Mouse (Mus musculus) limb, embryonic 14.5 days (tissue): ENCODE data around the gene Pgpep1. TPM values are rescaled to one million over a fixed set of nuclear protein-coding genes. Genes with fewer than 3 reads are reported as not detected.

ENCODE experiments used
- ATAC-seq: fragments of 200-750 bp; cut with Nextera tagmentation; 2 replicates; pipeline ENCODE4 v1.8.0; 2017; ENCODE audit warnings: low read depth, moderate number of reproducible peaks, moderate TSS enrichment; ENCODE audit not compliant: low FRiP score
- DNase-seq: peaks from one replicate; pipeline ENCODE4 v3.0.0-alpha.2; 2015; ENCODE audit warnings: low spot score
- H3K27ac ChIP-seq: fragments of 300-500 bp; sonication (generic); replicated peaks from 2 replicates; pipeline ENCODE4 v1.5.1; 2014; ENCODE audit warnings: low read depth, mild to moderate bottlenecking, low read length, moderate library complexity, mixed read lengths
- H3K27me3 ChIP-seq: fragments of 300-500 bp; sonication (generic); 2 replicates; pipeline ENCODE4 v1.6.1; 2014; ENCODE audit warnings: low read length, mixed read lengths; ENCODE audit not compliant: control insufficient read depth, insufficient read depth
- H3K36me3 ChIP-seq: fragments of 300-500 bp; sonication (generic); 2 replicates; pipeline ENCODE4 v1.6.1; 2014; ENCODE audit warnings: mild to moderate bottlenecking, low read length, moderate library complexity, mixed read lengths; ENCODE audit not compliant: control insufficient read depth, insufficient read depth
- H3K4me1 ChIP-seq: fragments of 300-500 bp; sonication (generic); 2 replicates; pipeline ENCODE4 v1.6.1; 2014; ENCODE audit warnings: antibody characterized with exemption, low read length, mixed read lengths; ENCODE audit not compliant: control insufficient read depth, insufficient read depth
- H3K4me2 ChIP-seq: fragments of 300-500 bp; sonication (generic); replicated peaks from 2 replicates; pipeline ENCODE4 v1.6.1; 2014; ENCODE audit warnings: low read depth, mild to moderate bottlenecking, low read length, moderate library complexity; ENCODE audit not compliant: severe bottlenecking
- H3K4me3 ChIP-seq: fragments of 300-500 bp; sonication (generic); replicated peaks from 2 replicates; pipeline ENCODE4 v1.5.1; 2014; ENCODE audit warnings: low read length
- H3K9ac ChIP-seq: fragments of 300-500 bp; sonication (generic); 2 replicates; pipeline ENCODE4 v1.6.1; 2014; ENCODE audit warnings: mild to moderate bottlenecking, low read depth, low read length, moderate library complexity; ENCODE audit not compliant: severe bottlenecking
- H3K9me3 ChIP-seq: fragments of 300-500 bp; sonication (generic); 2 replicates; pipeline ENCODE4 v1.6.1; 2016; ENCODE audit warnings: low read length; ENCODE audit not compliant: control insufficient read depth
- POLR2A ChIP-seq: fragments of 200-500 bp; IDR thresholded peaks from 2 replicates; pipeline ENCODE4 v1.8.0; 2012; ENCODE audit warnings: inconsistent platforms, mild to moderate bottlenecking, moderate library complexity, borderline replicate concordance; ENCODE audit not compliant: insufficient read depth, insufficient read length; ENCODE audit errors: extremely low read depth
- WGBS: fragments of 180-500 bp; shearing (Covaris S2); extraction: QIAGEN DNeasy Blood & Tissue Kit; methylation state at CpG from one replicate; pipeline ENCODE4 v1.1.7; 2014; 5-methylcytosine and 5-hydroxymethylcytosine counted together
- polyA plus RNA-seq, 2 experiments: library from polyadenylated mRNA; depleted of rRNA in 1 of 2; stranded (reverse) in 1 of 2; unstranded in 1 of 2; fragments of >200 nt; fragmentation: Nextera tagmentation in 1 of 2; extraction: Ambion mirVana in 1 of 2; gene quantifications; 2 replicates each; pipeline versions ENCODE4 v1.2.1 to v1.2.3; 2012 to 2014

Pgpep1 gene
- polyA plus RNA-seq, 2 experiments = 47.6 to 64.1 TPM

DNA sequence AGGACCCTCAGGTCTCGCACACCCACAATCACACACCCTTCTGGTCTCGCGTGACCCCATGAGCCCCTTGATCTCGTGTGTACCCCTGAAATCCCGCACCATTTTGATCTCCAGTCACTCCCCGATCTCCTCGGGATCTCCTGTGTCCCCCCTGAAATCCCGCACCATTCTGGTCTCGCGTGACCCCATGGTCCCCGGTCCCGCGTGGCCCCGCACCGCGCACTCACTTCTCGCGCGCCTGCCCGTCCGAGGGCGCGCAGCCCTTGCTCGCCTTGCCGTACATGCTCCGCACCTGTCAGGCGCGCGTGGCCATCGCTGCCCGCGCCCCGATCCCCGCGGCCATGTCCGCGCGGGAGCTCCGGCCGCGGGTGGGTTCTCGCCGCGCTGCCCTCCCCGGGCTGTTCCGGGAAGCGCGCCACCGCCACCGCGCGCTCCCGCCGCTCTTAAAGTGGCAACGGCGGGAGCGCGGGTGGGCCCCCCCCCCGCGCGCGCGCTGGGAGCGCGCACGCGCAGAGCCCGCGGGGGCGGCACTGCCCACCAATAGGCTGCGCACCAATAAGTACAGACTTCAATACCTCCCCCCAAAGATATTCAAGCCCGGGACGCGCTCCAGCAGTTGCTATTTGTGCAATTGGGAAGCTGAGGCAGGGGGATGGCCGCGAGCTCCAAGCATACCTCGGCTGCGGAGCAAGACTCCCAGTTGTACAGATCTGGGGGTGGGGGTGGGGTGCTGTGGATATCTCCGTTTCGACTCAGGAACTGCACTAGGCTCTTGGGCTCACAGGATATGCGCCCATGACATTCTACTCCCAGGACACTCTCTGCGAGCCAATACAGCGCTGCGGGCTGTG is 52.1 kb downstream of the Pgpep1 start:
- under 1% methylated on average over 84 of the region's 84 CpGs for WGBS
- Histone ChIP-seq H3K9me3 (no peaks in the 10 kb centered on the region), H3K4me3 (peak overlapping the region; percentile 82), H3K4me2 (peak overlapping the region; percentile 99), H3K27me3 (no peaks in the 10 kb centered on the region), H3K36me3 (no peaks in the 10 kb centered on the region), H3K27ac (peak overlapping the region; percentile 99), H3K9ac (peak overlapping the region; percentile 92), H3K4me1 (peaks cover 33% of the 10 kb centered on the region)
- ATAC-seq (no peak), DNase-seq (peak; percentile 61)
- no peak for TF ChIP-seq POLR2A

GRCm38 (mm10) chr8:70607603-70607897 is 52.6 kb downstream of the Pgpep1 start:
- no peaks in the 10 kb centered on the region for H3K27me3 ChIP-seq
- no peak for DNase-seq

DNA sequence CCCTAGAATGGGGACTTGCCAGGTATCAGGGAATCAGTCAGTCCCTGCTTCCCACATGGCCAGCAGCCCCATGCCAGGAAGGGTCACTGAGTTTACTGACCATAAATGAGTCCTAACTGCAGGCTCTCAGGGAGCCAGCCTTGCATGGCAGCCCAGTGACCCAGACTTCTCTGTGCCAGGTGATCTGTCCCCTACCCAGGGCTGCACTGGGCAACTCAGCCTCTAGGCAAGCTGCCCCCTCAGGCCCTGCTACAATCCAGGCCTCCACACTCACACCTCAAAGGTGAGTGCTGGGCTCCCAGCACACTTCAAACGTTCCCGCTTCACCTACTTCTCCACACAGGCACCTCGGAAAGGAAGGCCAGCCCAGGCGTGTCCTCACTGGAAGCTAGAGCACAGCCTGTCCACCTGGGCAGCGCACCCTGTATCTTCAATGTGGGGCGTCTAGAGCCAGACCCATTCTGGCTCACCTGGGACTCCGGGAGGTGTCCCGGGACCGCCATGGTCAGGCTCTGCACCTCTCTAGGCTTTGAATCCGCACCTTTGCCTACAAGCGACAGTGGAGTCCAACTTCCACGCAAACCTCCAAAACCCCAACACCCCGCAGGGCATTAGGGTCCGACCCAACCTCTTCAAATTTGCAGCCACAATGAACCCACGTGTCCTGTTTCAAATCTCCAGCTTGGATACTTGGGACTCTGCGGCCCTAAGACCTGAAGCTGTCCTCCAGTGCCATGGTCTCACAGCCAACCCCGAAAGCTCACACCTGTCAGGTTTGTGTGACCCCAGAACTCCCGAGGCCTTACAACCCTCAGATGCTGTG is 53.2 kb downstream of the Pgpep1 start:
- H3K4me3 ChIP-seq = peak overlapping the region; percentile 82
- peak overlapping the region; percentile 99 for H3K4me2 ChIP-seq
- H3K9me3 ChIP-seq = no peaks in the 10 kb centered on the region
- TF ChIP-seq POLR2A = no peak
- H3K36me3 ChIP-seq = peaks cover 7% of the 10 kb centered on the region
- no peak for DNase-seq
- no peak for ATAC-seq
- H3K4me1 ChIP-seq = peaks cover 33% of the 10 kb centered on the region
- 53% methylated on average over 18 of the region's 18 CpGs for WGBS
- H3K27me3 ChIP-seq = no peaks in the 10 kb centered on the region
- peak overlapping the region; percentile 92 for H3K9ac ChIP-seq
- H3K27ac ChIP-seq = no peak overlapping the region

More at GRCm38 (mm10) chr8:70607603-70607897, 52.6 kb downstream of the Pgpep1 start:
- Histone ChIP-seq H3K9me3 (no peaks in the 10 kb centered on the region), H3K4me3 (peak overlapping the region; percentile 82), H3K4me1 (peaks cover 33% of the 10 kb centered on the region), H3K4me2 (peak overlapping the region; percentile 99), H3K9ac (peak overlapping the region; percentile 92), H3K36me3 (peaks cover 4% of the 10 kb centered on the region; the same call in 1 of the 2 replicates), H3K27ac (no peak overlapping the region)
- ATAC-seq = no peak
- WGBS = 23% methylated on average over 6 of the region's 6 CpGs
- TF ChIP-seq POLR2A = no peak

- Histone ChIP-seq H3K27me3 (no peaks in the 10 kb centered on the region), H3K27ac (no peak overlapping the region), H3K9ac (peak overlapping the region; percentile 92; the same call in 1 of the 2 replicates), H3K36me3 (peaks cover 7% of the 10 kb centered on the region), H3K4me2 (no peak overlapping the region; the same call in 1 of the 2 replicates), H3K4me1 (peaks cover 33% of the 10 kb centered on the region), H3K9me3 (no peaks in the 10 kb centered on the region), H3K4me3 (no peak overlapping the region)
- WGBS = 83% methylated on average over 9 of the region's 9 CpGs
- ATAC-seq = no peak
- DNase-seq = no peak
- no peak for TF ChIP-seq POLR2A
Measured at GRCm38 (mm10) chr8:70605871-70606779, 54.1 kb downstream of the Pgpep1 start.
